Mouse (Mus musculus) mature B cell (primary cell): ENCODE results near the gene Blvra.

Experiments
- in situ Hi-C: fragments of 300-500 bp; cut with MboI; formaldehyde crosslinking; loops from 2 replicates; pipeline ENCODE4 v1.14.3; 2019

The Blvra gene

DNA sequence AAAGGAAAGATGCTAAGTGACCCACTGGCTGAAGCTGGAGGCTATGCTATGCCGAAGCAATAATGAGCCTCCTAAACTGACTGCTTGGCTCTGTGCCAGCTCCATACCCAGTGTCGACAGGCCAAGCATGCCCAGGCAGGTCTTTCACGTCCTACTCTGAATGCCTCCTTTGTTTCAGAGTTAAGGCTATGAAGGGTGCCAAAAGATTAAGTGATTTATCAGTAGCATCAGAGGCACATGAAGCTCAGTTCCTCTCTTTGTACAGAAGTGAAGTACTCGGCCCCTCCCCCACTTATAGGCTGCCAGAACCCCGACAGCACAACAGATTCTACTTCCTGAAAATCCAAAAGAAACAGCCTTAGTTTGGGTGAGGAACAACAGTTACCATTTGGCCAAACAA, 66.5 kb downstream of the Blvra start:
- in situ Hi-C loops: no loop called here

DNA sequence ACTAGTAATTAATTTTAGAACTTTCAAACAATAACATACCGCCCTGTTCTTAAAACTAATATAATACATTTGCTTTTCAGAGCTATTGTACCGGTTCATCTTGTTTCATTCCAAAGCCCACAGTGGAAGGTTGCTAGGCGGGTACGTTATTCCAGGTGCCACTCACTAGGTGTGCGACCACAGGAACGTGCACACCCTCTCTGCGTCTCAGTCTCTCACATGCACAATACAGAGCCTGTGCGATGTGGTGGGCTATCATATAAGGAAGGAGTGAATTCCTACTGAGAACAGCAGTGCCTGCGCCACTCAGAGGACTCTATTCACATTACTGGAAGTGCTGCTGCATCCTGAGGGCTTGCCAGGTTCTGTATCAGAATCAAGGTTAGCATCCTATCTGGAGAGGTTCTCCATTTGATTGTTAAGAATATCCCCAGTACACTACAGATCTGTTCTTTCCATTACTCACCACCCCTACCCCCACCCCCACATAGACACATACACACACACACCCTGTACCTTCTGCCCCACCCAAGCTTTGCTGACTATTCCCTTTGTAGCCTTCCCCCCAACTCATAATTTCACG, 67.5 kb downstream of the Blvra start:
- in situ Hi-C loops: no loop called here

GRCm38 (mm10) chr2:127138449-127138848, 68.0 kb downstream of the Blvra start:
- in situ Hi-C loops: no loop called here

DNA sequence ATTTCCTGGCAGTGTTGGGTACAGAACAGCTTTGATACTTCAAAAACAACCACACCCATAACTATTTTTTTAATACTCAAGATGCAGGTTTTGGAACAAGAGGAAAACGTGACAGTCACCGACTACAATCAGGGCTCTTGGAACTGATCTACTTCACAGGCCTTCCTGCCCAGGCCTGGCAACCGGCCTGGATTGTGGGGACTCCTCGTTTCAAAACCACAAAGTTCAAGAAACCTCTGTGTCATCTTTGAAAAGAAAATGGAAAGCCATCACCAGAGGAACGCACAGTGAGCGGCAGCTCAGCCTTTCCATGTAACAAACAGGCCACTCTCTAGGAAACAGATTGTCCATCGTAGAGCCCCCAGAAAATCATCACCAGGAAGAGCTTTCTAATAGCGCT, 68.6 kb downstream of the Blvra start:
- in situ Hi-C loops: no loop called here

DNA sequence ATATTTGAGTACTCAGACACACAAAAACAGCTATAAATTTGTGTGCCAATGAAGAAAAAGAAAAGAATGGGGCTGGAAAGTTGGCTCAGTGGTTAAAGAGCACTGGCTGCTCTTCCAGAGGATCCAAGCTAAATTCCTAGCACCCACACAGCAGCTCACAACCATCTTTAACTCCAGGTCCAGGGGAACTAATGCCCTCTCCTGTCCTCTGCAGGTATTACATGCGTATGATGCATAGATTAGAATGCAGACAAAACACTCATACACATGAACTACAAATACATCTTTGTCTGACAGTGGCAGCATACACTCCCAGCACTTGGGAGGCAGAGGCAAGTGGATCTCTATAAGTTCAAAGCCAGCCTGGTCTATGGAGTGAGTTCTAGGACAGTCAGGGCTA, 69.1 kb downstream of the Blvra start:
- in situ Hi-C loops: no loop called here

GRCm38 (mm10) chr2:127140011-127140410, 69.5 kb downstream of the Blvra start:
- in situ Hi-C loops: no loop called here

DNA sequence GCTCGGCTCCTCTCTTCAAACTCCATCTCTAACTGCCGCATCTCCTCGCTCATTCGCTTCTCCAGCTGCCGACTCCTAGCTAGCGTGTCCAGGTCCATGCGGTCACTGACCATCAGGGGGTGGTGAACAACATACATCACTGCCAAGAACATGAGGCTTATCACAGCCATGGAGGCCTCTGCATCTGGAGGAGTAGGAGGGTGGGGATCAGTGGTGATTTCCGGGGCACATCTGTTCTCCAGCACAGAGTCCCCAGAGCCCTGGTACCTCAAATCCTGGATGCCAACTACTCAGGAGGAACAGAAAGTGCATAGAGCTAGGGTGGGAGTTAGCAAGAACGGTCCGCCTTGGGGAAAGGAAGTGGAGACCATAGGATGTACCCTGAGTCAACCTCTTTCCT, 71.6 kb downstream of the Blvra start:
- in situ Hi-C loops: no loop called here

DNA sequence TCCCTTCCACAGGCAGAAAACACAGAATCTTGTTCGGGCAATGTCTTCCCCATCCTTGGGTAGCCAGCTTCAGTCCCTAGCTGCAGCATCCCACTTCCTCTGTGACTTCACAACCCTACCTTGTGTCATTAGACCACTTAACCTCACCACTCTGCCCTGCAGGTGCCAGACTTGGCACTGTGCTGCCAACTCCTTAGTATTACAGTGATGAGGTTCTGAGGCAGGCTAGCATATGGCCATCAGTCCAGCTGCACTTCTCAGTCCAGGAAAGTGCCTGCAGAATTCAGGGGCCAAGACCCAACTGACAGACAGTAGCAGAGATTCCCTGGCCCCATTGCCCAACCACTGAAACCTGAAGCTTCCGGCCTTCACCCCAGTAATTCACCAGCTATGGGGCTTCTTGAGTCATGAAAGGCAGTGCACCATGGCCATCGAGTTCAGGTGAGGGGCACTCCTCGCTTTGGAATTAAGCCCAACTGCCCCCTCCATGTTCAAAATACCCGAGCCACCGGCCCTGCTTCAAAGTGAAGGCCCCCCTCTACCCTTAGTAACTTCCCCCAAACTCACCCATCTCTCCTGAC, 72.2 kb downstream of the Blvra start:
- in situ Hi-C loops: no loop called here

DNA sequence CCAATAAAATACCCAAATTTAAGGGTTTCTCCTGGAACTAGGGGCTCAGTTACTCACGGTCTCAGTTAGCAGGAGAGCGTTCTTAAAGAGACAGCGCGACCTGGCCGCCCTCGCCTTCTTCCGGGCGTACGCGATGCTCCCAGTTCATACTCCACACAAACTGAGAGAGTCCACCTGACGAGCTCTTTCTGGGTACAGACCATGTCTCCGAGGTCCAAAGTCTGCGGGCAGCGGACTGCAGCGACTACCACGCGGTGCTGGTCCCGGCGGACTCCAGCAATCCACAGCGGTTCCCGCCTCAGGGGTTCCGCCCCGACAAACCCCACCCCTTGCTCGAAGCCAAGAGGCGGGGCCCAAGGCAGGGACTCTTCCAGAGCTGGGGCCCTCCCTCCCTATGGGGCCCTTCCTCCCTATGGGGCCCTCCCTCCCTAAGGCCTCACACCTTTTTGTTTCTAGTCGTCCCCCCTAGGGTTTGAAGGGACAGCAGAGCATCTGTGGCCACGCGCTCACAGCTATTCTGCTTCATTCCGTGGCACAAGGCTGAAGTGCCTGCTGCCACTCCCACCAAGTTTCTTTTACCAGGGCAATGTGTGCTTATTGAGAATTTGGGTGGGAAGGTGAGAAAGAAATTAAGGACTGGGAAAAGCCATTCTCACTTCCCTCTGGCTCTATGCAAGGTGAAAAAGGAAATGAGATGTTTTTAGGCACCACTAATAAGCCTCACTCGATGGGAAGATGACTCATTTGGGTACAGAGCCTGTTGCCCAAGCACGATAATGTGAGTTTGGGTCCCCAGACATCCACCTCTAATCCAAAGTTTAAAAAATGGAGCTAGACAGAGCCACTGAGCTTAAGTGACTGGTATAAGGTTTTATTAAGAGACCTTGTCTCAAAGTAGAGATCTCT, 72.9 kb downstream of the Blvra start, which contains the start of gene Itpripl1:
Gene Itpripl1 (minus strand): TSS at position 285 of the 906 bp plus-strand sequence.
- in situ Hi-C loops: no loop called here

GRCm38 (mm10) chr2:127145699-127146098, 75.2 kb downstream of the Blvra start:
- in situ Hi-C loops: no loop called here
